Mouse (Mus musculus) stomach, embryonic 16.5 days (tissue): ENCODE data around the gene Spock1. TPM values are rescaled to one million over a fixed set of nuclear protein-coding genes. Genes with fewer than 3 reads are reported as not detected.

Experiments
- ATAC-seq: fragments of 200-750 bp; cut with Nextera tagmentation; 2 replicates; pipeline ENCODE4 v1.8.0; 2017; ENCODE audit warnings: moderate number of reproducible peaks, moderate TSS enrichment; ENCODE audit not compliant: insufficient read depth, low FRiP score
- H3K27ac ChIP-seq: fragments of 300-500 bp; sonication (generic); 2 replicates; pipeline ENCODE4 v1.5.1; 2014; ENCODE audit warnings: low read length
- H3K27me3 ChIP-seq: fragments of 300-500 bp; sonication (generic); 2 replicates; pipeline ENCODE4 v1.6.1; 2014; ENCODE audit warnings: low read length, control low read depth, mixed read lengths; ENCODE audit not compliant: control insufficient read depth, insufficient read depth
- H3K36me3 ChIP-seq: fragments of 300-500 bp; sonication (generic); 2 replicates; pipeline ENCODE4 v1.6.1; 2014; ENCODE audit warnings: low read length; ENCODE audit not compliant: control insufficient read depth, insufficient read depth
- H3K4me1 ChIP-seq: fragments of 300-500 bp; sonication (generic); 2 replicates; pipeline ENCODE4 v1.6.1; 2014; ENCODE audit warnings: low read length, control low read depth, mixed read lengths; ENCODE audit not compliant: control insufficient read depth, insufficient read depth
- H3K4me2 ChIP-seq: fragments of 300-500 bp; sonication (generic); 2 replicates; pipeline ENCODE4 v1.6.1; 2014; ENCODE audit warnings: low read depth, low read length, mixed read lengths
- H3K4me3 ChIP-seq: fragments of 300-500 bp; sonication (generic); replicated peaks from 2 replicates; pipeline ENCODE4 v1.5.1; 2014; ENCODE audit warnings: mild to moderate bottlenecking, low read length
- H3K9ac ChIP-seq: fragments of 300-500 bp; sonication (generic); 2 replicates; pipeline ENCODE4 v1.6.1; 2014; ENCODE audit warnings: low read length
- H3K9me3 ChIP-seq: fragments of 300-500 bp; sonication (generic); replicated peaks from 2 replicates; pipeline ENCODE4 v1.6.1; 2016; ENCODE audit warnings: low read length, control low read depth; ENCODE audit not compliant: control insufficient read depth
- WGBS: fragments of 180-500 bp; shearing (Covaris S2); extraction: QIAGEN DNeasy Blood & Tissue Kit; methylation state at CpG from one replicate; pipeline ENCODE4 v1.1.7; 2014; 5-methylcytosine and 5-hydroxymethylcytosine counted together
- polyA plus RNA-seq: library from polyadenylated mRNA; unstranded; fragments of >200 nt; fragmentation: Nextera tagmentation; extraction: Ambion mirVana; gene quantifications from 2 replicates; pipeline ENCODE4 v1.2.1, GENCODE M21; 2015

The Spock1 gene
- polyA plus RNA-seq = 2.8 and 2.9 TPM in 2 replicates

DNA sequence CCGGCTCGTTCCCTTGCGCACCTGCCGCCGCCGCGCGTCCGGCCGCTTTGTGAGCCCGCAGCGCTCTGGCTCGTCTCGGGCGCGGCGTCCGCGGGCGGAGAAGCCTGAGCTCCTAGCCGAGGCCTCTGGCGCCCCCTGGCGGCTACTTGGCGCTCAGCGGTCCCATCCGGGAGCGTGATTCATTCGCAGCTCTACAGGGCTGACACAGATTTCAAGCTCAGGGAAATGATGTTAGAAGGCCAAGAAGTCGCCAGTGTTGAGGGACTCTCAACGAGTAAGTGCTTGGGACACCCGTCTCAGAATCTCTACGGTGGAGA, at the start of gene Spock1:
Spock1 (minus strand) TSS at position 67 of the 317 bp plus-strand sequence.
- peaks cover 3% of the 10 kb centered on the region; the same call in 1 of the 2 replicates for H3K9me3 ChIP-seq
- under 1% methylated on average over 32 of the region's 32 CpGs for WGBS
- peak within 1 kb of the TSS; percentile 52 for H3K4me2 ChIP-seq
- H3K4me3 ChIP-seq = peak within 1 kb of the TSS; percentile 36
- H3K4me1 ChIP-seq = no peaks in the 10 kb centered on the region
- H3K27ac ChIP-seq = no peak within 1 kb of the TSS
- H3K36me3 ChIP-seq = no peaks in the 10 kb centered on the region
- H3K27me3 ChIP-seq = peaks cover 17% of the 10 kb centered on the region
- ATAC-seq = peak; percentile 64; the same call in 1 of the 2 replicates
- no peak within 1 kb of the TSS for H3K9ac ChIP-seq

DNA sequence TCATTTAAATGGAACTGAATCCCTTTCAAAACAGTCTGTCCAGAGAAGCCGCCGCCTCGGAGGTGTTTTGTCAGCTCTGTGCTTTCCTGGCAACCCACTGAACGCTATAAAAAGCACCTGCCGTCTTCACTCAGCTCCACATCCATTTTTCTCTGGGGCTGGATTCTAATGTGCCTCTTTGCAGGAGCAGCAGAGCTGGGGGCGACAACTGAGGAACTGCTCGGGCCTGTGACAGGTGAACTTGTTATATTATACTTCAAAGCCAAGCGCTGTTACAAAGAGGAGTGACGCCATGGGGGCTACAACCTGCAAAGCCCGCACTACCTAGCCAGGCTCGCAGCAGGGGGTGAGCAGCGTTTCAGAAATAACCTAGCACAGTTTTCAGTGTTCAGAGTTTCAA, 42.0 kb upstream of the Spock1 start:
- Histone ChIP-seq H3K27me3 (no peaks in the 10 kb centered on the region), H3K27ac (no peak overlapping the region), H3K9me3 (no peaks in the 10 kb centered on the region), H3K36me3 (no peaks in the 10 kb centered on the region), H3K4me3 (no peak overlapping the region), H3K4me2 (no peak overlapping the region), H3K4me1 (no peaks in the 10 kb centered on the region), H3K9ac (no peak overlapping the region)
- WGBS = 80% methylated on average over 12 of the region's 12 CpGs
- no peak for ATAC-seq

DNA sequence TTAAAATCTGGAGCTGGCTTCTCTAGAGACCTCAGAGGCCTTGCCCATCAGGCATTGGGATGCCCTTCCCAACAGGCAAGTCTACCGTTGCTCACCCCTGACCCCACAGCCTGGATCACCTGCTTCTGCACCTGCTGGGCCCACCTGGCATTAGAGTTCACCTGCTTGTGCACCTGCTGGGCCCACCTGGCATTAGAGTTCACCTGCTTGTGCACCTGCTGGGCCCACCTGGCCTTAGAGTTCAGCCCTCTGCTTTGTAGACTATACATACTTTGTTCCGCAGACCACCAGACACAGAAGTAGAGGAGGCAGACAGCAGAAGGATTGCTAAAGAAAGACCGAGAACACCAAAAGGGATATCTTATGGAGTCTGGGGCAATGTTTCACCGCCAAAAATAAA, 41.4 kb upstream of the Spock1 start:
- no peaks in the 10 kb centered on the region for H3K9me3 ChIP-seq
- ATAC-seq = no peak
- H3K4me1 ChIP-seq = no peaks in the 10 kb centered on the region
- H3K9ac ChIP-seq = no peak overlapping the region
- no peaks in the 10 kb centered on the region for H3K36me3 ChIP-seq
- no peak overlapping the region for H3K4me2 ChIP-seq
- no peak overlapping the region for H3K4me3 ChIP-seq
- H3K27ac ChIP-seq = no peak overlapping the region
- H3K27me3 ChIP-seq = no peaks in the 10 kb centered on the region
- WGBS = 81% methylated on average over 4 of the region's 4 CpGs

DNA sequence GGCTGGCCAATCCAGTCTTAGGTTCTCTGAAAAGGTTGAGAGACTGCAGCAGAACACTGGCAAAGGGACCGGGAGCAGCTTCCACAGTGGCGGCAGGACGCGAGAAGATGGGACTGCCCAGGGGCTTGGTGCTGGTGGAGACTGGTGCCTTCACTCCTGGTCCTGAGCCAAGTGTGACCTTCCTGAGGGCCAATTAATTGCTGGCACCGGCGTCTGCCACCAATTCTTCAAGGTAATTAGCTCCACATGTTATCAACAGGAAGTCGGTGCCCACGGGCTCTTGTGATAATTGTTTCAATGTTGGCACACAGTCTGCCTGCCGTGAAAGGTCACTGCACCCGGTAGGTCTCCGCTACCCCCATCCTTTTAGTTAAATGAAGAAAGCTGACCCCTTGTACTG, 37.1 kb upstream of the Spock1 start:
- H3K4me1 ChIP-seq = no peaks in the 10 kb centered on the region
- H3K27ac ChIP-seq = no peak overlapping the region
- WGBS = 71% methylated on average over 11 of the region's 11 CpGs
- no peak overlapping the region for H3K4me3 ChIP-seq
- no peaks in the 10 kb centered on the region for H3K9me3 ChIP-seq
- no peaks in the 10 kb centered on the region for H3K36me3 ChIP-seq
- ATAC-seq = no peak
- H3K9ac ChIP-seq = no peak overlapping the region
- no peak overlapping the region for H3K4me2 ChIP-seq
- H3K27me3 ChIP-seq = no peaks in the 10 kb centered on the region

DNA sequence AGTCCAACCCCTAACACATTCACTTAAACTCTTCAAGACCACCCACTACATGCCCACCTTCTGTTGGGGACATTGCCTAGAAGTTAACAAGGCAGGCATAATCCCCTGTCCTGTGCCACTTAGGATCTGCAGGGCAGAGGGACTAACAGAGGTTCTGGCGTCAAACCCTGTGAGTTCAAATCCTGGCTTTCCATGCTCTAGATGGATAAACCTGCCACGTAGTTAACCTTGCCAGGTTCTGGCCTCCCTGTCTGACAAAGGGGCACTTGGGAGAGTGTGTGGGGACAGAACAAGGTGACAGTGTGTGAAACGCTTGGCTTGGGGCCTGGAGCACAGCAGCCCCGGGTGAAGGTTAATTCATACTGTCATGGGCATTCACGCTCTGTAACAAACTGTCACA, 36.3 kb upstream of the Spock1 start:
- no peak overlapping the region for H3K9ac ChIP-seq
- ATAC-seq = no peak
- no peak overlapping the region for H3K4me3 ChIP-seq
- no peak overlapping the region for H3K27ac ChIP-seq
- no peaks in the 10 kb centered on the region for H3K36me3 ChIP-seq
- H3K27me3 ChIP-seq = no peaks in the 10 kb centered on the region
- no peaks in the 10 kb centered on the region for H3K4me1 ChIP-seq
- no peaks in the 10 kb centered on the region for H3K9me3 ChIP-seq
- no peak overlapping the region for H3K4me2 ChIP-seq
- WGBS = 86% methylated on average over 5 of the region's 5 CpGs

DNA sequence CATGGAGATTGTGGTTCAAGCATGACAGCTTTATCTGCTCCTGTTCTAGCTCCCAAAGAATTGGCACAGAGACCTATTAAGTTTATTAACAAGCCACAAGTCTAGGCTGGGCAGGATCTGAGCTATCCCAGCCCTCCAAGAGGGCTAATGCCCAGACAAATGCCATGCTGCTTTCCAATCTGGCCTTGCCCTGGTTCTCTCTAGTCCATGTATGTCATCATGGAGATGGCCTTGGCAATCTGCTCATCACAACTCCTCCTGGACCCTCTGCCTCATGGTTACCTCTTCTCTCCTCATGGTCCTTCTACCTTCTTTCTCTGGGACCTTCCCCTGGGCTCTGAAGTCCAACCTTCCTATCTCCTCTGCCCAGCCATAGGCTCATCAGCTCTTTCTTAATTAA, 35.8 kb upstream of the Spock1 start:
- H3K9ac ChIP-seq = no peak overlapping the region
- H3K4me2 ChIP-seq = no peak overlapping the region
- H3K27me3 ChIP-seq = no peaks in the 10 kb centered on the region
- H3K4me3 ChIP-seq = no peak overlapping the region
- no peak for ATAC-seq
- H3K4me1 ChIP-seq = no peaks in the 10 kb centered on the region
- no peaks in the 10 kb centered on the region for H3K9me3 ChIP-seq
- no peaks in the 10 kb centered on the region for H3K36me3 ChIP-seq
- no peak overlapping the region for H3K27ac ChIP-seq

DNA sequence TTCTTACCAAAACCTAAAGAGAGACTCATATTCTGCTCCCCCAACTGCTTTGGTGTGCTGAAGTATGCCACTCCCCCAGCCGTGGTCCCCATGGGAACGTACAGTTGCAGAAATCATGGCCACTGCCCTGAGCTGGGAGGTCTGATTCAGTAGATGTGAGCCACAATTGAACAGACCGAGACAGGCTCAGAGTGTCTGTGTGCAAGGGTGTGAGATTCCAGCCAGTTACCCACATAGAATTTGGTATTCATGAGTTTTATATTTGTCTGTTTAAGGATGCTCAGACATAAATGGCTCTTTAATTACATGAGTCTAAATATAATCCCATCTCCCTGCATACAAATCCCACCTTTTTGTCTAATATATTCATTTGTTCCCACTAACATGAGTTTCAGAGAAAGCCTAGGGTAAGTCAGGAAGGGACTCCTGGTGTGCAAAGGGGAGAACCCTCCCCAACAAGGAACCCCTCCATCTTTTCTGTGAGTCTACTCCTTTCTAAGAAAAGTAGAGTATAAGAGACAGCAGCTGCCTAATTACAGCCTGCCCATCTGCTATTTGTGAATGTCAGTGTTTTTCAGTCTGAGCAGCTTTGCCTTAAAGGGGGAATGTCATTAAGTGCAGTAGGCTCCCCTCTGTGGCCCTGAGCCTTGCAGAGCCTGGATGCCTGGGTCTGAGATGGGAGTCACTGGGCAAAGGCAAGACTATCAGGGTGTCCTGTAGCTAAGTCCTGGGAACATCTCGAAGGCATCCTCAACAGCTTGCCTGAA, 29.5 kb upstream of the Spock1 start:
- Histone ChIP-seq H3K4me2 (no peak overlapping the region), H3K9me3 (no peaks in the 10 kb centered on the region), H3K36me3 (no peaks in the 10 kb centered on the region), H3K9ac (no peak overlapping the region), H3K4me3 (no peak overlapping the region), H3K4me1 (no peaks in the 10 kb centered on the region), H3K27ac (no peak overlapping the region), H3K27me3 (no peaks in the 10 kb centered on the region)
- ATAC-seq = no peak
- 75% methylated on average over 4 of the region's 4 CpGs for WGBS

DNA sequence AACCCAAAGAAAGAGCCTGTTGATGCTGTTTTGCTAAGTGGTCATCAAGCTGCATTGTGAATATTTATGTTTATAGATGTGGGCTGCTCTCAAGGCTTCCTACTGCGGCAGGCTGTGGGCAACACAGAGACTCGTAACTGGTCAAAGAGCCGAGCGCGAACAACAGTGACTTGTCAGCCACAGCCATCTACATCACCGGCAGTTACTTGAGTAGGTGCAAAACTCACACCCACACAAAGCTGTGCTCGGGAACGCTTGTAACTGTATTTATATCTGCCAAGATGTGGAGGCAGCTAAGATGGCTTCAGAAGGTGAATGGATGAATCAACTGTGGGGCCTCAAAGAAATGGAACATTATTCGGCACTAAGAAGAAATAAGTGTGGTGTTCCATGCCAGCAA, 23.9 kb upstream of the Spock1 start:
- no peaks in the 10 kb centered on the region for H3K36me3 ChIP-seq
- no peak overlapping the region for H3K9ac ChIP-seq
- no peak for ATAC-seq
- no peaks in the 10 kb centered on the region for H3K27me3 ChIP-seq
- no peaks in the 10 kb centered on the region for H3K4me1 ChIP-seq
- no peaks in the 10 kb centered on the region for H3K9me3 ChIP-seq
- no peak overlapping the region for H3K27ac ChIP-seq
- H3K4me2 ChIP-seq = no peak overlapping the region
- 89% methylated on average over 9 of the region's 9 CpGs for WGBS
- no peak overlapping the region for H3K4me3 ChIP-seq

DNA sequence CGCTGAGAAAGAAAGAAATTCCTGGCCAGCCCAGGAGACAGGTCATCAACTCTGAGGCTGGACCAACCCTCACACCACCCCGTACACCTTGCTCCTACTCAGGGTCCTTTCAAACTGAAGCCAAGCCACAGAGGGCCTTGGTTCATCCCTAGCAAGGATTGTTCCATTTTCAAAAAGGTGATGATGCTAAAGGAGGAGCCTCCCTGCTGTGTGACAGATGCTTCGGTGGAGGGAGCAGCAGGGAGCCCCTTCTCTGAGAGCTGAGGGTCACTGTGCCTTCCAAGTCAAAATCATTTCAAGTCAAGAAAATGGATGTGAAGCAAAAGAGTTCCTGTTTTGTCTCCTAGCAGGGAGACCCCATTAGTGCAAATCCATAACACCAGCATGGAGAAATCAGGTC, 23.2 kb upstream of the Spock1 start:
- Histone ChIP-seq H3K9me3 (no peaks in the 10 kb centered on the region), H3K4me3 (no peak overlapping the region), H3K36me3 (no peaks in the 10 kb centered on the region), H3K4me2 (no peak overlapping the region), H3K4me1 (no peaks in the 10 kb centered on the region), H3K27ac (no peak overlapping the region), H3K27me3 (no peaks in the 10 kb centered on the region), H3K9ac (no peak overlapping the region)
- WGBS = 62% methylated on average over 3 of the region's 3 CpGs
- no peak for ATAC-seq
